Mouse (Mus musculus): ENCODE measurements around the gene Zbtb16.

The Zbtb16 gene

GRCm38 (mm10) chr9:48744916-48745315 lies 91.1 kb downstream of the Zbtb16 start:
- DNase-seq (ENCODE audit: low spot score in 2 of 2), result no peak

- no peak for DNase-seq (ENCODE audit: low spot score in 2 of 2)
Measured at GRCm38 (mm10) chr9:48744451-48744850, 91.6 kb downstream of the Zbtb16 start.

GRCm38 (mm10) chr9:48743338-48744285 lies 92.4 kb downstream of the Zbtb16 start:
- no peak for DNase-seq (ENCODE audit: low spot score in 2 of 2)

GRCm38 (mm10) chr9:48742150-48742549 lies 93.9 kb downstream of the Zbtb16 start:
- no peak for DNase-seq (ENCODE audit: low spot score in 2 of 2)

GRCm38 (mm10) chr9:48741433-48742077 lies 94.5 kb downstream of the Zbtb16 start:
- no peak for DNase-seq (ENCODE audit: low spot score in 2 of 2)

- no peak for DNase-seq (ENCODE audit: low spot score in 2 of 2)
Measured at GRCm38 (mm10) chr9:48740732-48741255, 95.2 kb downstream of the Zbtb16 start.

GRCm38 (mm10) chr9:48740098-48740505 lies 95.9 kb downstream of the Zbtb16 start:
- DNase-seq (ENCODE audit: low spot score in 2 of 2), result peak; percentile 75 to 84

GRCm38 (mm10) chr9:48738795-48739476 lies 97.1 kb downstream of the Zbtb16 start:
- no peak for DNase-seq (ENCODE audit: low spot score in 2 of 2)

GRCm38 (mm10) chr9:48737911-48738310 lies 98.1 kb downstream of the Zbtb16 start:
- no peak for DNase-seq (ENCODE audit: low spot score in 2 of 2)

GRCm38 (mm10) chr9:48737210-48737850 lies 98.7 kb downstream of the Zbtb16 start:
- DNase-seq (ENCODE audit: low spot score in 2 of 2), result peak; percentile 48 to 84

- DNase-seq (ENCODE audit: low spot score in 2 of 2), result no peak
Measured at GRCm38 (mm10) chr9:48736361-48737209, 99.4 kb downstream of the Zbtb16 start.

- DNase-seq (ENCODE audit: low spot score in 2 of 2), result no peak
Measured at GRCm38 (mm10) chr9:48735466-48736312, 100.3 kb downstream of the Zbtb16 start.

- DNase-seq (ENCODE audit: low spot score in 2 of 2), result no peak
Measured at GRCm38 (mm10) chr9:48734725-48735465, 101.1 kb downstream of the Zbtb16 start.

GRCm38 (mm10) chr9:48733817-48734544 lies 102.0 kb downstream of the Zbtb16 start:
- DNase-seq (ENCODE audit: low spot score in 2 of 2), result peak in 1 of 2 experiments; percentile 51

GRCm38 (mm10) chr9:48733083-48733482 lies 102.9 kb downstream of the Zbtb16 start:
- no peak for DNase-seq (ENCODE audit: low spot score in 2 of 2)

- no peak for DNase-seq (ENCODE audit: low spot score in 2 of 2)
Measured at GRCm38 (mm10) chr9:48731651-48732536, 104.1 kb downstream of the Zbtb16 start.

- DNase-seq (ENCODE audit: low spot score in 2 of 2), result no peak
Measured at GRCm38 (mm10) chr9:48730446-48730979, 105.5 kb downstream of the Zbtb16 start.

All from frontal cortex, postnatal 25 days (tissue).